Mouse (Mus musculus) bone marrow, adult 2 months (tissue): ENCODE measurements around the gene Fgfr2.
A peak's percentile ranks its signal among the peaks of the same experiment; 100 is the strongest.

ENCODE experiments used
- CTCF ChIP-seq: fragments of 200-500 bp; IDR thresholded peaks from 2 replicates; pipeline ENCODE4 v1.5.1; 2011; ENCODE audit warnings: low read length, control low read depth; ENCODE audit not compliant: control insufficient read depth, insufficient read depth
- POLR2A ChIP-seq: fragments of 200-500 bp; IDR thresholded peaks from 2 replicates; pipeline ENCODE4 v1.6.1; 2011; ENCODE audit warnings: low read depth, mild to moderate bottlenecking, control low read depth, low read length, borderline replicate concordance; ENCODE audit not compliant: control insufficient read depth

GRCm38 (mm10) chr7:132813416-132814088, 309.6 kb downstream of the Fgfr2 start, which contains the start of gene Fam53b:
- TF ChIP-seq POLR2A (peak; percentile 72; the same call in 1 of the 2 replicates), CTCF (no peak)
